Mouse (Mus musculus) myocyte (in vitro differentiated cells): ENCODE data around the gene Dnah3. TPM values are rescaled to one million over a fixed set of nuclear protein-coding genes. Genes with fewer than 3 reads are reported as not detected.

Source experiments
- H3K27me3 ChIP-seq: one replicate; pipeline ENCODE4 v1.6.1; 2011; ENCODE audit not compliant: control insufficient read depth, insufficient read depth, insufficient read length
- H3K36me3 ChIP-seq: one replicate; pipeline ENCODE4 v1.6.1; 2011; ENCODE audit not compliant: control insufficient read depth, insufficient read depth
- H3K4me2 ChIP-seq: one replicate; pipeline ENCODE4 v1.6.1; 2011; ENCODE audit warnings: low read depth, control low read depth
- H3K4me3 ChIP-seq: one replicate; pipeline ENCODE4 v1.5.1; 2011; ENCODE audit warnings: mild to moderate bottlenecking, control low read depth, moderate library complexity
- H3K79me2 ChIP-seq: one replicate; pipeline ENCODE4 v1.6.1; 2011; ENCODE audit not compliant: control insufficient read depth, insufficient read depth
- H3ac ChIP-seq: one replicate; pipeline ENCODE4 v1.6.1; 2011; ENCODE audit not compliant: control insufficient read depth, insufficient read length
- CEBPB ChIP-seq: IDR thresholded peaks from 2 replicates; pipeline ENCODE4 v1.6.1; 2011; ENCODE audit warnings: mild to moderate bottlenecking, moderate library complexity; ENCODE audit not compliant: poor library complexity, insufficient read depth, severe bottlenecking
- E2F4 ChIP-seq: IDR thresholded peaks from one replicate; pipeline ENCODE4 v1.6.1; 2011; ENCODE audit warnings: mild to moderate bottlenecking, control low read depth, moderate library complexity; ENCODE audit not compliant: insufficient read depth
- MAX ChIP-seq: IDR thresholded peaks from one replicate; pipeline ENCODE4 v1.6.1; 2011; ENCODE audit warnings: low read depth, mild to moderate bottlenecking, control low read depth
- MYOD1 ChIP-seq, 3 experiments: IDR thresholded peaks; one replicate each; pipeline ENCODE4 v1.6.1; 2011; ENCODE audit warnings: control low read depth in 2 of 3, low read depth in 2 of 3, mild to moderate bottlenecking in 2 of 3, moderate library complexity in 1 of 3; ENCODE audit not compliant: insufficient read length in 2 of 3, control insufficient read depth in 1 of 3
- MYOG ChIP-seq, 3 experiments: IDR thresholded peaks; one replicate each; pipeline ENCODE4 v1.6.1; 2011; ENCODE audit warnings: control low read depth in 2 of 3, low read depth in 2 of 3, mild to moderate bottlenecking in 2 of 3; ENCODE audit not compliant: insufficient read length in 2 of 3, control insufficient read depth in 1 of 3, insufficient read depth in 1 of 3
- POLR2A ChIP-seq: IDR thresholded peaks from one replicate; pipeline ENCODE4 v1.6.1; 2011; ENCODE audit warnings: low read depth, mild to moderate bottlenecking, control low read depth, moderate library complexity; ENCODE audit not compliant: insufficient read length
- POLR2AphosphoS2 ChIP-seq: IDR thresholded peaks from one replicate; pipeline ENCODE4 v1.6.1; 2011; ENCODE audit warnings: low read depth, control low read depth; ENCODE audit not compliant: insufficient read length
- REST ChIP-seq: IDR thresholded peaks from one replicate; pipeline ENCODE4 v1.6.1; 2011; ENCODE audit warnings: mild to moderate bottlenecking, control low read depth, moderate library complexity; ENCODE audit not compliant: insufficient read depth, insufficient read length
- SRF ChIP-seq: IDR thresholded peaks from one replicate; pipeline ENCODE4 v1.6.1; 2011; ENCODE audit warnings: low read depth; ENCODE audit not compliant: control insufficient read depth, insufficient read length
- TCF12 ChIP-seq: IDR thresholded peaks from one replicate; pipeline ENCODE4 v1.6.1; 2011; ENCODE audit warnings: mild to moderate bottlenecking, control low read depth; ENCODE audit not compliant: poor library complexity, insufficient read depth, severe bottlenecking
- TCF3 ChIP-seq: IDR thresholded peaks from one replicate; pipeline ENCODE4 v1.6.1; 2011; ENCODE audit warnings: low read depth, control low read depth; ENCODE audit not compliant: insufficient read length
- USF1 ChIP-seq: IDR thresholded peaks from one replicate; pipeline ENCODE4 v1.6.1; 2011; ENCODE audit warnings: low read depth, mild to moderate bottlenecking, control low read depth, moderate library complexity
- polyA plus RNA-seq: library from polyadenylated mRNA; unstranded; fragments of >200 nt; fragmentation: generic; extraction: Trizol; gene quantifications from one replicate; pipeline ENCODE4 v1.2.1, GENCODE M21; 2012; ENCODE audit warnings: missing spikeins

Dnah3 gene
- polyA plus RNA-seq, 1 experiment = 0.01 TPM

DNA sequence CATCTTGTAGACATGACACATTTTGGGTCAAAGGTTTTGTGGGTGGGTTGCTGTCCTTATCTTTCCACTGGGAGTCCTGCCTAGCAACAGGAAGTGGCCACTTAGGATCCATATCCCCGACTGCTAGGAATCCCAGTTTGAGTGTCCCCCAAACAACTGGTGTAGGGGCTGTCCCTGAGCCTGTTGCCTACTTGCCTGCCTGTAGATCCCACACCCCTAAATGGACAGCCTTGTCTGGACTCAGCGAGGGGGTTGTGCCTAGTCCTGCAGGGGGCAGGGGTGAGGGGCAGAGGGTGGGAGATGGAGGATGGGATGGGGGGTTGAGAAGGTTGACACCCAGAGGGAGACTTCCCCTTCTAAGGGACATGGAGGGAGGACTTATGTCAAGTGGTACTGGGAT, 125.8 kb downstream of the Dnah3 start:
- no peak overlapping the region for H3ac ChIP-seq
- no peak overlapping the region for H3K4me2 ChIP-seq
- H3K4me3 ChIP-seq = no peak overlapping the region
- TF ChIP-seq POLR2AphosphoS2 = no peak
- no peak for TF ChIP-seq CEBPB
- no peak for TF ChIP-seq REST
- no peak for TF ChIP-seq POLR2A
- TF ChIP-seq SRF = no peak
- no peak for TF ChIP-seq E2F4
- TF ChIP-seq MYOG (IDR thresholded peaks at IDR 0.05; ENCODE audit: control insufficient read depth in 1 of 3, insufficient read depth in 1 of 3, insufficient read length in 2 of 3, low read depth in 2 of 3) = no peak
- no peak for TF ChIP-seq MYOD1 (IDR thresholded peaks at IDR 0.05; ENCODE audit: control insufficient read depth in 1 of 3, insufficient read length in 2 of 3, low read depth in 2 of 3)
- TF ChIP-seq TCF3 = no peak
- TF ChIP-seq TCF12 = no peak
- no peak for TF ChIP-seq MAX
- TF ChIP-seq USF1 = no peak
- no peaks in the 10 kb centered on the region for H3K36me3 ChIP-seq
- no peaks in the 10 kb centered on the region for H3K79me2 ChIP-seq
- H3K27me3 ChIP-seq = no peaks in the 10 kb centered on the region

DNA sequence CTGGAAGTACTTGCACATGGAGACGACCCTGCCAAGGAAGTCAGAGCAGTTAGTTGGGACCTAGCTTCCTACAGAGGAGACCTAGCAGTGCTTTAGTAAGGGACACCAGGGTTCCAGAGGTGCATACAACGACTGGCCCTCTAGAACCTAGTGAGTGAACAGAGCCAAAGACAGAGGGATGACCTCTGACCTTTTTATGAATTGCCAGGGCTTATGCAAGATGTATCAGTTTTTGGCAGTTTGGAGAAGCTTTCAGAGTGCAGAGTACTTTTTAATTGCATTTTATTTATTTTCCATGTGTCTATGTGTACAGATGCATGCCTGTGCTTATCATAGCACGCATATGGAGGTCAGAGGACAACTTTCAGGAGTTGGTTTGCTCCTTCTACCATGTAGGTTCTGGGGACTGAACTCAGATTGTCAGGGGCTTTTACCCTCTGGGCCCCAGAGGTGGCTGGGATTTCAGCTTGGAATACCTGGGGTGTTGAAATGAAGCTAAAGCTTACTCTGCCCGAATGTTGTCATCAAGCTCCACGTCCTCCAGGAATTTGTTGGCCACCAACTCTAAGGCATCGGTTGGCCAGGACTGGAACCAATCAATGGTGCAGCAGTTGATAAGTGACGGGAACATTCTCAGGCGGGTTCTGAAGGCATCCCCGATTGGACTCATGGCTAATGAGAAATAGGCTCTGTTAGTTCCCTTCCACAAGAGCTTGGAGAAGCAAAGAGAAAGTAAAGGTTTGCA, 129.3 kb downstream of the Dnah3 start:
- TF ChIP-seq SRF = no peak
- no peak for TF ChIP-seq POLR2A
- no peak for TF ChIP-seq TCF12
- no peak for TF ChIP-seq E2F4
- TF ChIP-seq TCF3 = no peak
- TF ChIP-seq MAX = no peak
- no peak for TF ChIP-seq CEBPB
- TF ChIP-seq POLR2AphosphoS2 = no peak
- no peak for TF ChIP-seq MYOG (IDR thresholded peaks at IDR 0.05; ENCODE audit: control insufficient read depth in 1 of 3, insufficient read depth in 1 of 3, insufficient read length in 2 of 3, low read depth in 2 of 3)
- no peak for TF ChIP-seq REST
- TF ChIP-seq MYOD1 (IDR thresholded peaks at IDR 0.05; ENCODE audit: control insufficient read depth in 1 of 3, insufficient read length in 2 of 3, low read depth in 2 of 3) = no peak
- no peak for TF ChIP-seq USF1
- no peaks in the 10 kb centered on the region for H3K36me3 ChIP-seq
- H3K79me2 ChIP-seq = no peaks in the 10 kb centered on the region
- no peak overlapping the region for H3K4me3 ChIP-seq
- H3K27me3 ChIP-seq = no peaks in the 10 kb centered on the region
- no peak overlapping the region for H3ac ChIP-seq
- no peak overlapping the region for H3K4me2 ChIP-seq

DNA sequence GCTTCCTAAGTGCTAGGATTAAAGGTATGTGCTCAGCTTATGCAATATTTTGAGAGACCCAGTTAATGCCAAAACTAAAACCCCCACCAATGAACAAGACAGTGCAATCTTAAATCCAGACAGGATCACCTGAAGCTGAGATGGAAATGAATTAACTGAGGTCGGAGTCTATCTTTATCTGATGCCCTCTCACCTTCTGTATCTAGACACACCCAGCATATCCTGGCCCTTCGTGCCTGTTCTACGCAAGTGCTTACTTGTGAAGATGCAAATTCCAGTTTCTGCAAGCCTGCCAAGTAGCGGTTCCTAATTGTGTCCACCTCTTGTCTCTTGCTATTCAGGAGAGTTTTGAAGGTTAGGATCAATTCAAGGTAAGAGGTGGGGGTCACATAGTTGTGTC, 129.9 kb downstream of the Dnah3 start:
- Histone ChIP-seq H3ac (no peak overlapping the region), H3K4me2 (no peak overlapping the region), H3K4me3 (no peak overlapping the region), H3K36me3 (no peaks in the 10 kb centered on the region), H3K27me3 (no peaks in the 10 kb centered on the region), H3K79me2 (no peaks in the 10 kb centered on the region)
- TF ChIP-seq TCF12 = no peak
- TF ChIP-seq MYOG (IDR thresholded peaks at IDR 0.05; ENCODE audit: control insufficient read depth in 1 of 3, insufficient read depth in 1 of 3, insufficient read length in 2 of 3, low read depth in 2 of 3) = no peak
- no peak for TF ChIP-seq E2F4
- no peak for TF ChIP-seq POLR2A
- TF ChIP-seq MAX = no peak
- TF ChIP-seq TCF3 = no peak
- no peak for TF ChIP-seq CEBPB
- no peak for TF ChIP-seq POLR2AphosphoS2
- no peak for TF ChIP-seq USF1
- TF ChIP-seq SRF = no peak
- TF ChIP-seq REST = no peak
- TF ChIP-seq MYOD1 (IDR thresholded peaks at IDR 0.05; ENCODE audit: control insufficient read depth in 1 of 3, insufficient read length in 2 of 3, low read depth in 2 of 3) = no peak

DNA sequence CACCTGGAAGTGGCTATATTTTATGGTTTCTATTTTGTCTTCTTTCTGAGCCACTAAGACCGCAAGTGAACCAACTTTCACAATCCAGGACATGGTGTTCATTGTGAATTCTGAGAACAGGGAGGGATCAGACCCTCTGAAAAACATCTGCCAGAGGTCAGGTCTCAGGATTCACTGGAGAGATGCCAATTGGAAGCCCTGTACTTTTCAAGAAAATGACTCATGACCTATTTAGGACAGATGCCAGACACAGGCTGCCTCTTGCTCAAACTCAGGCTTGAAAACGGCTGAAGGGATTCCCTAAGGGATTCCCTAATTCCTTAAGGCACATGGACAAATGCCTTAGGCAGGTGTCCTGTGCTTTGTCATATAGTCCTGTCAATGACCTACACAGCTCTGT, 134.0 kb downstream of the Dnah3 start:
- Histone ChIP-seq H3ac (no peak overlapping the region), H3K4me2 (no peak overlapping the region), H3K4me3 (no peak overlapping the region), H3K27me3 (no peaks in the 10 kb centered on the region), H3K36me3 (no peaks in the 10 kb centered on the region), H3K79me2 (no peaks in the 10 kb centered on the region)
- TF ChIP-seq SRF (no peak), CEBPB (peak; percentile 78), USF1 (no peak), TCF12 (peak; percentile 28)

DNA sequence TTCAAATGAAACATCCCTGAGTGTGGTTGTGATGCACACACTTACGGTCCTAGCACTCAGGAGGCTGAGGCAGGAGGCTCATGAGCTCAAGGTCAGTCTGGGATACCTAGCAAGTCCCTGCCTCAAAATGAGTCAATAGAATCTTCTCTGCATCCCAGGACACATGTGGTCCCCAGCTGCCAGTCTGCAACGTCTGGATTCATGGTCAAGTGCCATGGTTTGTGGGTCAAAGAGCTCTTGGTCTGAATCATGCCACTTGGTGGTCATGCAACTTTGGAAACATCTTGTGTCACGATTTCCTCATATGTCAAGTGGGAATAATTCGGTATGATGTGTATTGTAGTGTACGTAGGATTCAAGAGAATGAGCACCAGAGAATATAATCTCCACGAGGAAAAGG, 134.5 kb downstream of the Dnah3 start:
- H3K79me2 ChIP-seq = no peaks in the 10 kb centered on the region
- H3K4me2 ChIP-seq = no peak overlapping the region
- no peak overlapping the region for H3K4me3 ChIP-seq
- no peak overlapping the region for H3ac ChIP-seq
- TF ChIP-seq MYOD1 (IDR thresholded peaks at IDR 0.05; ENCODE audit: control insufficient read depth in 1 of 3, insufficient read length in 2 of 3, low read depth in 2 of 3) (peak in 2 of 3 experiments; percentile 23 to 28), POLR2A (no peak), CEBPB (0 out of 2 replicates have a peak, but pooled peaks have one; percentile 16), TCF3 (peak; percentile 7), POLR2AphosphoS2 (no peak), TCF12 (peak; percentile 36)
- no peaks in the 10 kb centered on the region for H3K27me3 ChIP-seq
- no peaks in the 10 kb centered on the region for H3K36me3 ChIP-seq
